Mouse (Mus musculus) layer of hippocampus, postnatal 25 days (tissue): ENCODE data around the gene Wsb1. TPM values are rescaled to one million over a fixed set of nuclear protein-coding genes. Genes with fewer than 3 reads are reported as not detected.
"Not testable (repeated sequence)": the region's sequence is repeated elsewhere in the genome, so short reads cannot be mapped to it uniquely, and the experiment has no call there.

Experiments used
- DNase-seq, 2 experiments: peaks; one replicate each; pipeline ENCODE4 v3.0.0; 2022; ENCODE audit warnings: mixed read lengths in 2 of 2, low spot score in 1 of 2; ENCODE audit errors: extremely low spot score in 1 of 2
- total RNA-seq, 2 experiments: library from RNA; stranded (reverse); gene quantifications; 2 replicates each; pipeline ENCODE4 v1.2.3; 2021

Gene Wsb1
- total RNA-seq: 10 to 100 TPM; 68.1 to 92.0 TPM

DNA sequence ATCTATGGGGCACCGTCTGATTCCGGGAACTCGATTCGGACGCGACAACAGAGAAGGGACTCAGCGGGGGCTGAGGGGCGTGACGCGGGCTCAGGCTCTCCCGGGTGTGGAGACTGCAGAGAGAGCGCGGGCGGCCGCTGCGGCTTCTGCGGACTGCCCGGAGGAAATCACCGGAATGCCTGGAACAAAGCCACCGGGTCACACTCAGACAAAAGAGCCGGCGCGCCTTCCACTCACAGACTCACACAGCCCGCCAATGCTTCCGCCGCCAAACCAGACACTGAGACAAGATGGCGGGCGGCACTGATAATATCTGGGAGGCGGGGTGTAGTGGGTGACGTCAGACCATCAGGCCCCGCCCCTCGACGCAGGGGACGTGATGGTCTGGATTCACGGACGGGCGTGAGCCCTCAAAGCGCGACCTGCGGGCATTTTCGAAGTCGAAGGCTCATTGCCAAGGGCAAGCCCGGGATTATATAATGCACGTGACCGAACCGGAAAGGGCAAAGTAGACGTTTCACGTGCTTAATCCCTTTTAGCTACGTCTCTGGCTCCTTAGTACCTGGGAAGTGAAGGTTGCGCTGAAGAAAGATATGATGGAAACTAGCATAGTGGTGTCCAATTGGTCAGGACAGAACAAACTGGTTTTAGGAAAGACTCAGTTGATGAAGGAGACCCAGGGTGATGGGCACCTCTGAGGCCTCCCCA, at the start of gene Wsb1:
Gene Wsb1 (minus strand): TSS at position 281 of the 708 bp plus-strand sequence.
- peak; percentile 89 to 90 for DNase-seq

DNA sequence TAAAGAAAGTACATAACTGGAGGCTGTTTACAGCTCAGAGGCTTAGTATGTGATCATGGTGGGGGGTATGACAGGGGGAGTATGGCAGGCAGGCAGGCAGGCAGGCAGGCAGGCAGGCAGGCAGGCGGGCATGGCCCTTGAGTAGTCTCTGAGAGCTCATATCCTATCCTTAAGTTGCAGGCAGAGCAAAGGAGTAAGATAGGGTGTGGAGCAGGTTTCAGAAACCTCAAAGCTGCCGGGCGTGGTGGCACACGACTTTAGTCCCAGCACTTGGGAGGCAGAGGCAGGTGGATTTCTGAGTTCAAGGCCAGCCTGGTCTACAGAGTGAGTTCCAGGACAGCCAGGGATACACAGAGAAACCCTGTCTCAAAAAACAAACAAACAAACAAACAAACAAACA, 49.8 kb upstream of the Wsb1 start:
- DNase-seq: not testable (repeated sequence)

DNA sequence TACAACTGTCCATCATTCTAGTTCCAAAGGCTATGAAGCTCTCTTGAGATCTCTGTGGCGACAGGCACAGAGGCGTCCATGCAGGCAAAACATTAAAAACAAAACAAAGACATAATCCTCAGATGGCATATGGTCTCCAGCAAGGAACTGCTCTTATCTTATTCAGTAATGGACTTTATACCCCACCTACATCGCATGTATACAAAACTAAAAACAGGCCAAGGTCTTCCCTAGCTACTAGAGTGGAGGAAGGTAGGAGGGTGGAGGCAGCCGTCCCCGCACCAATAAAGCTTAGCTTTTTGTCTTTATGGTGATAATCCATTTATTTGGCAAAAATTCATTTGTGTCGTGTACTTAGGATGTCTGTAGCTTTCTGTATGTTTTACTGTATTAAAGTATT, 48.6 kb upstream of the Wsb1 start:
- no peak for DNase-seq

DNA sequence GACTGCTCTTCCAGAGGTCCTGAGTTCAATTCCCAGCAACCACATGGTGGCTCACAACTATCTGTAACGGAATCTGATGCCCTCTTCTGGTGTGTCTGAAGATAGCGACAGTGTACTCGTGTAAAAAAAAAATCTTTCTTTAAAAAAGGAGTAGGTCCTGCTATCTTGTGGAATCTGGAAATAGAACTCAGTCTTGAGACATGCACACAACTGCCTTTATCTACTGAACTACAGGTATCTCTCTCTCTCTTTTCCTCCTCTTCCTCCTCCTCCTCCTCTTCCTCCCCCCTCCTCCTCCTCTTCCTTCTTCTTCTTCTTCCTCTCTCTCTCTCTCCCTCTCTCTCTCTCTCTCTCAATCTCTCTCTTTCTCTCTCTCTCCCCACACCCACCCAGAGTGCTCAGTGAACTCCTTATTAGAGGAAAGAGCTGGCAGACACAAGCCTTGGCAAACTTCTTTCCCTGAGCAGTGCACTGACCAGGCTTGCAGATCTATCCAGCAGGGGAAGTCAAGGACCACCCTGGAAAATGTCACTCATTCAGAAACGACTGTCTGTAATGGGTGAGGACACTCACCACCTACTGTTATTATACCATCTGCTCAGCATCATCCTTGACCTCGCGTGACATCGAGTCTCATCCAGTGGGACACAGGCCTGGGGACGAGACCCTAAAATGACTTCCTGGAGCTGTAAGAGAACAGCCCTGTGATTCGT, 45.4 kb upstream of the Wsb1 start:
- no peak for DNase-seq

DNA sequence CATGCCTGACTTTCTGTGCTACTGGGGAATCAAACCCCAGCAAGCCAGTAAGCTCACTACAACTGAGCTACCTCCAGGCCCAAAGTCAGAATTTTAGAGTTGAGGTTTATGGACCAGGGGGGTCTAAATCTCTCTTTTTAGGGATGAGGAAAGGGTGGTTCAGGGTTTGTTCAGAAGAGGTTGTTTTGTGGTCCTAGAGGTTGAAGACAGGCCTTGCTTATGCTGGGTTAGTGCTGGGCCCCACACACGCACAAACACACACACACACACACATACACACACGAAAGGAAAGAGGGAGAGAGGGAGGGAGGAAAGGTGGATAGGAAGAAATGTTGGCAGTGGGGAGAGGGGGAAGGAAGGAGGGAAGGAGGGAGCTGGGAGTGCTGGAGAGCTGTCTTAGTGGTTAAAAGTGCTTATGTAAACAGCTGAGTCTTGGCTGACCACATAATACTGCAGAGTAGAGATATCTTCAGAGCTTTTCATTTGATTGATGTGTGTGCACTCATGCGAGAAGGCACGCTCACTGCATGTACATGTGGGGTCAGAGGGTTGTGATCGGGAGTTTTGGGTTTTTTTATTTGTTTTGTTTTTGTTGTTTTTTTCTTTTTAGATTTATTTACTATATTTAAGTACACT, 42.5 kb upstream of the Wsb1 start, which contains the start of gene Gm9964:
Gene Gm9964 (minus strand): TSS at position 51 of the 636 bp plus-strand sequence.
- DNase-seq: no peak

DNA sequence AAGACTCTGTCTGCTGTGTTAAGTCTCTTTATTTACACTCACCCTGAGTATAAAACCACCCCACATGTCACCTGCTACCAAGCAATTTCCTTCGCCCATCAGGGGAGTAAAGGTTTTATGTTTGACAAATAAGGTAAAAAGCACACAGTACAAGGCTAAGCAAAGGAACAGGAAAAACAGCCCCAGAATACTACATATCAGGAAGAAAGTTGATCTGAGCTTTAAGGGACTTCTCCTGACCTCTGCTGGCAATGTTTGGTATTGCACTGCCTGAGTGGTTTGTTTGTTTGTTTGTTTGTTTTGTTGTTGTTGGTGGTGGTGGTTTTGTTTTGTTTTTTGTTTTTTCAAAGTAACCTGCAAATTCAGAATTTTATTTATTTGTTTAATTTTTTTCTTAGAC, 41.7 kb upstream of the Wsb1 start:
- DNase-seq: peak; percentile 16 to 78

DNA sequence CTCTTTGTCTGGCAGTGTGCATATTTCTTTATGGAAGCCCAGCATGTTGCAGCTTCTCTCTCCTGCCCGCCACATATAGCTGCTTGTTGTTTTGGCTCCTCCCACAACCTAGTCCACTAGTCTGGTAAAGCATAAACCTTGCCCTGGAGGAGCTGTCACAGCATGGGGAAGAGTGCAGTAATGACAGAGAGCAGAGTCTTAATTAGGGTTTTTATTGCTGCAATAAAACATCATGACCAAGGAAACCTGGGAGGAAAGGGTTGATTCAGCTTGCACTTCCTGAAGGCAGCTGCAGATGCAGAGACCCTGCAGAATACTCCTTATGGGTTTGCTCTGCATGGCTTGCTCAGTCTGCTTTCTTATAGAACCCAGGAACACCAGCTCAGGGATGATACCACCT, 39.5 kb upstream of the Wsb1 start:
- no peak for DNase-seq

DNA sequence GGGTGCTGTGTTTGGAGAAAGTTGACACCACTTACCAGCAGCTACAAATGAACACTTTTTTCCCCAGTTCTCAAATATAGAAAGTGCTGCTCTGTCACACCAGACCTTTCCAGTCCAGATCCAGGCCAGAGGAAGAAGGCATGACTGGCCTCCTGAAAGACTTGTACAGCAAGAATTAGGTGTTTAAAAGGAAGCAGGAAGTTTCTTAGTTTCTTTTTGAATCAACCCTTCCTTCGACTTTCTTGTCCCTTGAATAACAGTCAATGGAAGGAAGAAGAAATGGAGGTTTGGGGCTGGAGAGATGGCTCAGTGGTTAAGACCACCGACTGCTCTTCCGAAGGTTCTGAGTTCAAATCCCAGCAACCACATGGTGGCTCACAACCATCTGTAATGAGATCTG, 38.6 kb upstream of the Wsb1 start:
- no peak for DNase-seq

DNA sequence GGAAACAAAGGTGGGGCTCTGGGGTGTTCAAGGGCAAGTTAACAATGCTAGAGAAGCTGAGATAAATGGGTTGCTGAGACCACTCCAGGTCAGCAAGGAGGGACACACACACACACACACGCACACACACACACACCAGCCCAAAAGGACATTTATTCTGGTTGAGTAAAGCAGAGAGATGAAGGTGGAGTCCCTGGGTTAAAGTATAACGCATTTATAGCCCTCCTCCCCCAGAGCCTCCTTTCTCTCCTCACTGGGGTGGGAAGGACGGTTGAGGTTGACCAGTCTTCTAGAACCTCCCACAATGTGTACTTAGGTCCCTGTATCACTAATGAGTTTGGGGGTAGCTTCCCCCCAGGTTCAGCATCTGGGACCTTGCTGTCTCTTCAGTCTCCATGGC, 37.7 kb upstream of the Wsb1 start:
- DNase-seq: no peak

DNA sequence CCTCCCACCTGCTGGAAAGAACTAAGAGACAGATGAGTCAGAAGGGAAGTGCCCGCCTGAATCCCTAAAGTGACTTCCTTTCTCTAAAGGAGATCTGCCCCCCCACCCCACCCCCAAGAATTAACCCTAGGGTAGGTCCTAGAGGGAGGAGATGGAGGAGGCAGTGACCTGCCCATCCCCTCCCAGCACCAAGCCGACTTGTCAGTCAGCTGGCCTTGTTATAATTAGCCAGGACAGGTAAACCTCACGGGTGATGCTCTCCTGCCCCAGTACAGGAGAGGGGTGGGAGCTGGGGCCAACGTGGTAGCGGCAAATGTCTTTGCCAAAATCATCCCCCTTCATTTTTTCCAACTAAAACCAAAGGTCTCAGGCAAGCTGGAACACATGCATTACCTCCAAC, 37.2 kb upstream of the Wsb1 start:
- DNase-seq: no peak

DNA sequence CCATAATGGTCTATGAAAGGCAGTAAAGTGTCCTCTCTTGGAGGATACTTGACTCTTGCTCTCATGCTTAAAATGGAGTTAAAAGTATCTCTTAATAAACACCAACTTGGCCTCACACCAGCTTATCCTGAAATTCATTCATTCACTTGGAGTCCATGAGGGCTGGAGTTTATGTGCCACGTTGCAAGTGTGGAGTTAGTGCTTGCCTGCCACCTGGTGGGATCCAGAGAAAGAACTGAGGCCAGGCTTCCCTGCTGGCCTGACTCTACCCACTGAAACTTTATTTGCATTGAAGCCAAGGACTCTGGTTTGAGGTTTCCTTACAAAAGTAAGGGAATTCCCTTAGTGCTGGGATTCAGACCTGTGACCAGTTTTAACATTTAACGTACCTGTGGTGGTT, 36.0 kb upstream of the Wsb1 start:
- peak in 1 of 2 experiments; percentile 19 for DNase-seq

DNA sequence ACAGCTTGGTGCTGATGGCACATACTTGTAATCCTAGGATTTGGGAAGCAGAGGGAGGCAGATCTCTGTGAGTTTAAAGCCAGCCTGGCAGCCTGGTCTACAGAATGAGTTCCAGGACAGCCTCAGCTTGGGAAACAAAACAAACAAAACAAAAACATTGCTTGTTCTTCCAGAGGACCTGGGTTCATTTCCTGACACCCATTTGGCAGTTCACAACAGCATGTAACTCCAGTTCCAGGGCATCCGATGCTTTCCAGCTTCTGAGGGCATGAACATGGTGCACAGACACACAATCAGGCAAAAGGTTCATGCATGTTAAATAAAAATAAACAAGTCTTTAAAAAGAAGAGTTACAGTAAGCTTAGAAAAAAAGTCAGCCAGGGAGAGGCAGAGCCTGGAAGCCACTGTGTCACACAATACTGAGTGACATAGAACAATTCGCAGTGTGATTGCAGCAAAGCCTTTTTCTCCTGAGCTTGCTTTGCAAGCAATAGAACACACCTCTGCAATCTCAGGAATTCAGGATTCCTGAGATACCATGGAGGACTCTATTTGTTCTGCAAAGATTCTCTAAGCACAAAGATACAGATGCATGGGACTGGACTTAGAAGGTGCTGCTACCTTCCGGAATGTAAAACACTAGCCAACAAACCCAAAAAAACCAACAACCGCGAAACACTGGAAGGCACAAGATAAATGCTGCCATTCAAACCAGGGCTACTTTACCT, 34.6 kb upstream of the Wsb1 start:
- DNase-seq: no peak

DNA sequence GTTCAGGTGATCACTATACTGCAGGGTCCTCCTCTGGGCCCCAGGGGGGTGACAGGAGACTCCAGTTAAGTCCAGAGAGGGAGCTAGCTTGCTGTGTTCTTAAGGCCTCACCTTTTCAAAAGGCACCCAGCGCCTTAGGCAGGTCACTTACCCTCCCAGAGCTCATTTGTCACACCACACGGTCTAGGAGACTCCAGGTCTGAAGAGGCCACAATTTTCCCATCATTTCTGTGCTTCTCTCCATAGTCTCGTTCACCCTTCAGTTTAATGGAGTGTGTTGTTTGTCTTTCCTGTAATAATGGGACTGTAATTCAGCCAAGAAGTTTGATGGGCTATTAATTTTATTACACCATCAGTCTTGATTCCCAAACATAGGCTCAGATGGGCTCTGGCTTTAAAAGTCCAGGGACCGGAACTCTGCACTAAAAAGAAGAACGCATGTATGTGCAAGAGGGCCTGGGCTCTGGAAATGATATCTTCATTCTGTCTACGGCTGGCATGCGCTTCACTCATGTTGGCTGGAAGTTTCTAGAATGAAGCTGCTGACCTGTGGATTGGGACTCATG, 33.9 kb upstream of the Wsb1 start:
- no peak for DNase-seq

DNA sequence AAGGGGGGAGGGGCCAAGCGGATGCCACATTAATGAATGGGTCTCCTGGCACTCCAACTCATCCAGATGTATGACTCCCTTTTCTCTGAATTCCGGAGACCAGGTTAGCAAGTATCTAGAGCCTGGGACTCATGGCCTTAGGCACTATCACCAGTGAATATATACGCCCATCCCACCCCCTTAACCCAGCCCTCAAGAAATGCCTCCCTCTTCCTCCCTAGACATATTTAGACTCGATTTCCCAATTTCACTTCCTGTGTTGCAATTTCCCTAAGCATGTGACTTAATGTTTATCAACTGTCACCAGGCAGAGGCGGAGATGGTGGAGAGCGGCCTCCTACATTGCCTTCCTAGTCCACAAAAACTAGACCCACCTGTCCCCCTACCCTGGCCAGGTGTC, 33.0 kb upstream of the Wsb1 start:
- DNase-seq: no peak

DNA sequence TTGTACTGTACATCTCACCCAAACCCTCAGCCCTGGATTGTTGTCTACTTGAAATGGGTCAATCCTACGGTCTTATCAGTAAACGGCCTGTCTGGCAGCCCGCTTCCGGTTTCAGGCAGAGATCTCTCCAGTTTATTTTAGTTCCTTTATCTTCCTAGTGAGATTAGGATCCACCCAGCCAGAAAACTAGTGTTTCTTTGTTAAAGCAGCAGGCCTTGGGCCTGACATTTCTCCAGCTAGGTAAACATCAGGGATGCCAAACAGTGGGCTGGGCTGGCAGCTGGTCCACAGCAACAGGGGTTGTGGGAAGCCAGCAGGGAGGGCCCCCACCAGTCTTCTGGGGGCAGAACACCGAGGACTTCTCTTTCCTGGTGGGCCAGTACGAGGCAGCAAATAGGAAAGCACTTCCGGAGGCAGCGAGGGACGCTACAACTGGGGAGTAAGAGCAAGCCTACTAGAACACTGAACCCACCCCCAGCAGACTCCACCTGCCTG, 31.9 kb upstream of the Wsb1 start:
- no peak for DNase-seq

DNA sequence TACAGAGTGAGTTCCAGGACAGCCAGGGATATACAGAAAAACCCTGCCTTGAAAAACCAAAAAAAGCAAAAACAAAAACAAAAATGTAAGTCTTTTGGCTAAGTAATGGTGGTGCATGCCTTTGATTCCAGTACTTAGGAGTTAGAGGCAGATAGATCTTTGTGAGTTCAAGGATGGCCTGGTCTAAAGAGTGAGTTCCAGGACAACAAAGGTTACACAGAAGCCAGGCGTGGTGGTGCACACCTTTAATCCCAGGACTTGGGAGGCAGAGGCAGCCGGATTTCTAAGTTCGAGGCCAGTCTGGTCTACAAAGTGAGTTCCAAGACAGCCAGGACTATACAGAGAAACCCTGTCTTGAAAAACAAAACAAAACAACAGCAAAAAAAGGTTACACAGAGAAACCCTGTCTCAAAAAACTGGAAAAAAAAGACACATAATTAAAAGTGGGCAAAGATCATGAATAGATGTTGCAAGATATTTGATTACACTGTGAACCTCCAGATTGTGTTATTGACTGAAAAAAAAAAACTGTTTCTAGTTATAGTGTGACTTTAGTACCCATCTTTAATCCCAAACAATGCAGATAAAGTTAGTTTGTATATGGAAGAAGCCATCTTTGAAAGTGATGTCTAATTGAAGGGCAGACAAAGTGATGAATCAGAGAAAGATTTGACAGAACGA, 29.0 kb upstream of the Wsb1 start:
- DNase-seq: no peak

DNA sequence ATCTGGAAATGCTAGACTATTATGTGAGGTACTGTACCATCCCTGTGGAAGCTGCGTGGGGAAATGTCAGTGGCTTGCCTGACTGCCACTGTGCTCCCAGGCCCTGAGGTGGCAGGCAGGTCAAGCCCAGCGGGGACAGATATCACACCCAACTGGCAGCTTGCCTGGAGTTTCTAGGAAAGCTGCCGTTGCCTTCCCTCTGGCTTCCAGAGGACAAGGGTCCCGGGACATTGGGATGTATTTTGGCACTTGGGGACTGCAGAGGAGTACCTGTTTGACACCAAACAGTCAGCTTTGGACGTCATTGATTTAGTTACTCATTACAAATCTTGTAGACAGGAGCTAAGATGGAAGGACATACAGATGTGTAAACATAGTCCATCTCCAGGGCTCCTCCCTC, 26.9 kb upstream of the Wsb1 start:
- DNase-seq: no peak

DNA sequence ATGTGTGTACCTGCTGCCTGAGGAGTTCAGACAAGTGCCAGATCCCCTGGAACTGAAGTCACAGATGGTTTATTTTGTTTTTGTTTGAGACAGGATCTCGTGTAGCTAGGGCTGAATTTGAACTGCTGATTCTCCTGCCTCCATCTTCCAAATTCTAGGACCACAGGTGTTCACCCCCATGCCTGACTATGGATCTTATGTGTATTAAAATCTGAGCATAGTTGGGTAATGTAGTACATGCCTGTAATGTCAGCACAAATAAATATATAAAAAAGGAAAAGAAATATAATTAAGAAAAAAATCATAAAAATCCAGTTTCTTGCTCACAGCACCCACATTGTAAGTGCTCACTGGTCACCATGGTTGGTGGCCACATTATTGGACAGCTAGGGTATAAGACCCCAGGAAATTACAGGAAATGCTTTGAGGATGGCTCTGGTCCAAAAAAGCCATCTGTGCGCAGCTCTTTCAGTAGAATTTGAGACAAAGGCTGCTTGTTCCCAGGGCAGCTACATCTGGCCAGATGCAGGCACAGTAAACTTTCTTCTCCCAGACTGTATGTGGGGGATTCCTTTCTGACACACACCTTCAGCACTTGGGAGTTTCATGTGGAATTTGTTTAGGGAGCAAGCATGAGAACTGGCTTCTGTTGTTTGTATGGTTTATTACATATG, 25.4 kb upstream of the Wsb1 start:
- DNase-seq: no peak

DNA sequence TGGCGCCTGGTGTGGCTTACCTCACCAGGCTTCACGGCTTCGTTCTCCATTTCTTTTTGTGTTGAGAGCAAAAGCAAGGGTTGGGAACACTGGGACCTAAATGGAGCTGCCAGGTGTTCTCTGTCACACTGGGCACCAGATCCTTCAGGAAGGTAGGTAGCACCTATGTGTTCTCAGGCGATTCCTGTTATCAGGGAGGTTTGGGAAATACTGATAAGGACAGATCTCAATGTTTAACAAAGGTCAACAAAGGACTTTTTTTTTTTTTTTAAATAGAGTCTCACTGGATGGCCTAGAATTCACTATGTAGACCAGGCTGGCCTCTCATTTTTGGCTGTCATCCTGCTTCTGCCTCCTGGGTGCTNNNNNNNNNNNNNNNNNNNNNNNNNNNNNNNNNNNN, 19.3 kb upstream of the Wsb1 start:
- no peak for DNase-seq
